Comparison of ENCODE assay signal across 16 mouse cellular contexts in the genomic region with DNA sequence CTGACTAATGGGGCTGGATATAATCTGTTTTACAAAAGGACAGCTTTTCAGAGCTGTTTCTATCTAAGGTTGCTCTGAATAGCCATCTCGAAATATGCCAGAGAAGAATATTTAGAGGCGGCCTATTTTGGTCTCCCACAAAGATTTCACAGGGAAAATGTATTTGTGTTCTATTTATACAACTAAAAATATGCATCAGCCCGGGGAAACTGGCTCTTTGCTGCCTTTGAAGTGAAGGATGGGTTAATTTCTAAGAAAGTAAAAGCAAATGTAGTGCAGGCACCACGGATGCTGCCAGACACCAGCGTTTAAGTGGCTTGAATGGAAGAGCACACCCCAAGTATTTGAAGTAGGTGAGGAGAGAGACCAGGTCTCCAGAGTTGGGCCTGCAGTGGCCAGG.
"Had no signal": no experiment of that assay in that cellular context is flagged by ENCODE, and none has a peak within 500 bp of the region (broad histone marks: within the 10 kb centered on the region; RNA-seq: fewer than 3 reads in every experiment).

No protein-coding gene starts in this region.

- H3K9me3 ChIP-seq: limb, embryonic 12.5 days; liver, embryonic 15.5 days had no signal

- ATAC-seq: lung, postnatal 0 days; midbrain, embryonic 13.5 days had no signal

- H3K27me3 ChIP-seq: limb, embryonic 12.5 days; liver, embryonic 15.5 days; midbrain, embryonic 13.5 days had no signal

- H3K36me3 ChIP-seq: limb, embryonic 12.5 days; midbrain, embryonic 13.5 days had no signal

- DNase-seq: kidney, adult 11 months; kidney, adult 9 months; kidney, postnatal 36 days; layer of hippocampus, adult 9-11 months; layer of hippocampus, postnatal 36 days; liver; lung, adult 2 months; lung, postnatal 36 days; spleen, adult 18-20 months; thymus, adult 2 months; thymus, postnatal 25 days had no signal

- H3K4me2 ChIP-seq: limb, embryonic 12.5 days; liver, embryonic 15.5 days; midbrain, embryonic 13.5 days had no signal

- H3K4me3 ChIP-seq: limb, embryonic 12.5 days; liver, embryonic 15.5 days; midbrain, embryonic 13.5 days had no signal

- H3K9ac ChIP-seq: limb, embryonic 12.5 days; liver, embryonic 15.5 days; midbrain, embryonic 13.5 days had no signal

- H3K27ac ChIP-seq: kidney, postnatal 0 days; limb, embryonic 12.5 days; liver, embryonic 15.5 days; midbrain, embryonic 13.5 days had no signal

- H3K4me1 ChIP-seq: limb, embryonic 12.5 days; liver, embryonic 15.5 days; midbrain, embryonic 13.5 days had no signal
